Mouse (Mus musculus): Measurements from ENCODE around the gene Lsm4. TPM values are rescaled to one million over a fixed set of nuclear protein-coding genes. Genes with fewer than 3 reads are reported as not detected.

Gene Lsm4
- polyA plus RNA-seq, 3 experiments from 2014 or later, result 79.0 to 128 (median 97.8) TPM

- no peak for ATAC-seq
Measured at GRCm38 (mm10) chr8:70679404-70679803, 6.4 kb downstream of the Lsm4 start.

GRCm38 (mm10) chr8:70680039-70680438, 7.0 kb downstream of the Lsm4 start:
- no peak for ATAC-seq

- ATAC-seq, result no peak
Measured at GRCm38 (mm10) chr8:70681410-70681809, 8.4 kb downstream of the Lsm4 start.

- ATAC-seq, result no peak
Measured at GRCm38 (mm10) chr8:70682193-70682592, 9.1 kb downstream of the Lsm4 start.

GRCm38 (mm10) chr8:70682692-70683091, 9.6 kb downstream of the Lsm4 start:
- no peak for ATAC-seq

- ATAC-seq, result peak; percentile 97
Measured at GRCm38 (mm10) chr8:70684291-70684690, 11.2 kb downstream of the Lsm4 start.

- ATAC-seq, result no peak
Measured at GRCm38 (mm10) chr8:70687576-70687975, 14.5 kb downstream of the Lsm4 start.

GRCm38 (mm10) chr8:70688136-70688535, 15.1 kb downstream of the Lsm4 start:
- no peak for ATAC-seq

GRCm38 (mm10) chr8:70689892-70690390, 16.9 kb downstream of the Lsm4 start:
- no peak for ATAC-seq

- ATAC-seq, result no peak
Measured at GRCm38 (mm10) chr8:70691230-70691629, 18.2 kb downstream of the Lsm4 start.

- ATAC-seq, result no peak
Measured at GRCm38 (mm10) chr8:70691727-70692231, 18.7 kb downstream of the Lsm4 start.

- no peak for ATAC-seq
Measured at GRCm38 (mm10) chr8:70693636-70694035, 20.6 kb downstream of the Lsm4 start.

GRCm38 (mm10) chr8:70695318-70696018, 22.4 kb downstream of the Lsm4 start:
- peak; percentile 4 for ATAC-seq

GRCm38 (mm10) chr8:70696019-70696885, 23.2 kb downstream of the Lsm4 start:
- ATAC-seq, result no peak

- ATAC-seq, result no peak
Measured at GRCm38 (mm10) chr8:70696946-70697345, 23.9 kb downstream of the Lsm4 start.

- no peak for ATAC-seq
Measured at GRCm38 (mm10) chr8:70697366-70698250, 24.6 kb downstream of the Lsm4 start.

- ATAC-seq, result peak; percentile 71
Measured at GRCm38 (mm10) chr8:70698310-70699109, 25.5 kb downstream of the Lsm4 start, which contains the start of gene Jund. Gene Jund (plus strand): TSS chr8:70698949.

GRCm38 (mm10) chr8:70699116-70699833, 26.2 kb downstream of the Lsm4 start:
- ATAC-seq, result no peak

GRCm38 (mm10) chr8:70699834-70700554, 26.9 kb downstream of the Lsm4 start:
- ATAC-seq, result no peak

GRCm38 (mm10) chr8:70700555-70700922, 27.5 kb downstream of the Lsm4 start:
- peak; percentile 8 for ATAC-seq
